ENCODE assay signal across 25 mouse cellular contexts in genomic region chr7:64331309-64331708, GRCm38 (mm10).
"Had no signal": no experiment of that assay in that cellular context is flagged by ENCODE, and none has a peak within 500 bp of the region (broad histone marks: within the 10 kb centered on the region; RNA-seq: fewer than 3 reads in every experiment).

No protein-coding gene starts in this region.

- H3K4me3 ChIP-seq: gastrocnemius, adult 2 months; heart, adult 2 months; heart, embryonic 13.5 days; heart, embryonic 15.5 days; hindbrain, embryonic 10.5 days; hindbrain, embryonic 12.5 days; intestine, embryonic 15.5 days; limb, embryonic 13.5 days; limb, embryonic 15.5 days had no signal

- H3K36me3 ChIP-seq: intestine, embryonic 15.5 days had no signal

- H3K4me2 ChIP-seq: heart, embryonic 11.5 days; heart, embryonic 13.5 days; heart, embryonic 15.5 days; hindbrain, embryonic 12.5 days; hindbrain, embryonic 14.5 days; intestine, embryonic 15.5 days; limb, embryonic 13.5 days; limb, embryonic 15.5 days had no signal

- H3K4me1 ChIP-seq: heart, embryonic 13.5 days; heart, embryonic 15.5 days; hindbrain, embryonic 10.5 days; hindbrain, embryonic 12.5 days; intestine, embryonic 15.5 days; limb, embryonic 13.5 days; limb, embryonic 15.5 days had no signal

- H3K9ac ChIP-seq: heart, embryonic 13.5 days; heart, embryonic 15.5 days; hindbrain, embryonic 12.5 days; hindbrain, embryonic 14.5 days; intestine, embryonic 15.5 days; limb, embryonic 13.5 days; limb, embryonic 15.5 days had no signal

- DNase-seq: gastrocnemius, adult 2 months; gastrocnemius, postnatal 10 days; gastrocnemius, postnatal 25 days; heart, adult 2 months; heart, postnatal 14 days; heart, postnatal 4 days; kidney, adult 18-20 months; kidney, adult 8-10 months; kidney, postnatal 10 days; kidney, postnatal 25 days; layer of hippocampus, adult 9-11 months; layer of hippocampus, postnatal 36 days; left cerebral cortex, postnatal 4 days had no signal

- H3K9me3 ChIP-seq: heart, embryonic 13.5 days; heart, embryonic 15.5 days; hindbrain, embryonic 10.5 days; hindbrain, embryonic 12.5 days; intestine, embryonic 15.5 days; limb, embryonic 13.5 days; limb, embryonic 15.5 days had no signal

- ATAC-seq: hindbrain, embryonic 16.5 days; inflammation-experienced regulatory T-cells, adult 6 months; intestine, embryonic 15.5 days; intestine, postnatal 0 days had no signal

- H3K27me3 ChIP-seq: heart, embryonic 13.5 days; heart, embryonic 15.5 days; hindbrain, embryonic 12.5 days; intestine, embryonic 15.5 days; limb, embryonic 13.5 days; limb, embryonic 15.5 days had no signal

- H3K27ac ChIP-seq: gastrocnemius, adult 2 months; heart, adult 2 months; heart, embryonic 13.5 days; heart, embryonic 15.5 days; hindbrain, embryonic 10.5 days; hindbrain, embryonic 12.5 days; hindbrain, embryonic 14.5 days; intestine, embryonic 15.5 days; limb, embryonic 13.5 days; limb, embryonic 15.5 days had no signal
